Mouse (Mus musculus) embryonic fibroblast, embryonic 13.5 days (primary cell): ENCODE measurements around the gene Myod1.

Source experiments
- CTCF ChIP-seq: IDR thresholded peaks from 2 replicates; pipeline ENCODE4 v1.5.1; 2011; ENCODE audit warnings: mild to moderate bottlenecking, control low read depth, low read length, moderate library complexity, borderline replicate concordance; ENCODE audit not compliant: insufficient read depth
- POLR2A ChIP-seq: IDR thresholded peaks from 2 replicates; pipeline ENCODE4 v1.6.1; 2011; ENCODE audit warnings: low read depth, mild to moderate bottlenecking, control low read depth, low read length, moderate library complexity

DNA sequence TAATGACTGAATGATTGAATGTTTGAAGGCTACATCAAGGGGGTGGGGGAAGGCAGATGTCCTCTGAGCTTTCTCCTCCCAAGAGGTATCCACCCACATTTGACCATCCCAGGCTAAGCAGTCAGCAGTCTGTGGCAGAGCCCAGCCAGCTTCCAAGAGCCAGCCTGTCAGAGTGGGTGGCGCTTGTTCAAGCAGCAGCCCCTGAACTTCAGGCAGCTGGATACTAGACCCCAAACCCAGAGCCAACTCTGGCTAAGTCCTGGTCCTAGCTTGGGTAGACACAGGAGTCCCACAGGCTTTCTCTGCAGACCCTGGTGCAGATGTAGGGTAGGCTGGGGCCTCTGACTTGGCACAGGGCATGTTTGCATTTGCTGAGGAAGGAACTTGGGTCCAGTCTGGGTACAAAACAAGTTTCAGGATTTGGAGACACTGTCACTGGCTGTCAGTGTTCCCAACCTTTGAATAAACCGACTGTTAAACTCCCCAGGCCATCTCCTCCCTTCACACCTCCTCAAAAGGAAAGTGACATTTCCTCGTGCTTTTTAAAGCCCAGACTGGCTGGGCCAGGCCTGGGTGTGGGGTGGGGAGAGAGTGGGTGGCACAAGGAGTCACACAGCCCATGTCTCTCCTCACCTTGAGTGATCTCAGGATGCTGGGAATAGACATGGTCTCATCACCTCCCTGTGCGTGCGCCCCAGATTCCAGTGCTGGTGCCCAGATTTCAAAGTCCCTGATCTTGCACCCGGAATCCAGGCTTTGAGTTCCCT is 37.9 kb downstream of the Myod1 start:
- TF ChIP-seq CTCF (no peak), POLR2A (no peak)
